Mouse (Mus musculus) mouse trophoblast stem cell (cell line): ENCODE measurements around the gene 3300002I08Rik.
"Not testable (repeated sequence)": the region's sequence is repeated elsewhere in the genome, so short reads cannot be mapped to it uniquely, and the experiment has no call there.

Experiments
- in situ Hi-C, 2 experiments: fragments of 300-500 bp; cut with MseI, MboI; formaldehyde crosslinking; loops; 2 replicates in 1 of 2; 3 replicates in 1 of 2; pipeline ENCODE4 v1.15.1; 2025

Gene 3300002I08Rik

GRCm38 (mm10) chr2:150362113-150362877 is at the start of gene 3300002I08Rik:
Gene 3300002I08Rik, minus strand, starts transcription at chr2:150362765.
- in situ Hi-C loops: not testable (repeated sequence)

GRCm38 (mm10) chr2:150412146-150412545 is 49.6 kb upstream of the 3300002I08Rik start:
- in situ Hi-C loops: not testable (repeated sequence)

GRCm38 (mm10) chr2:150390198-150390597 is 27.6 kb upstream of the 3300002I08Rik start:
- in situ Hi-C loops: no loop called here

GRCm38 (mm10) chr2:150385553-150386106 is 23.1 kb upstream of the 3300002I08Rik start:
- in situ Hi-C loops: not testable (repeated sequence)

- in situ Hi-C loops: no loop called here
Measured at GRCm38 (mm10) chr2:150362878-150363229, 289 bp upstream of the 3300002I08Rik start.

- in situ Hi-C loops: not testable (repeated sequence)
Measured at GRCm38 (mm10) chr2:150357136-150357535, 5.4 kb downstream of the 3300002I08Rik start.

- in situ Hi-C loops: no loop called here
Measured at GRCm38 (mm10) chr2:150323402-150323801, 39.2 kb downstream of the 3300002I08Rik start, which contains the start of gene Gm10130. Gene Gm10130, plus strand, starts transcription at chr2:150323702.

GRCm38 (mm10) chr2:150318973-150319372 is 43.6 kb downstream of the 3300002I08Rik start:
- in situ Hi-C loops: loop anchor here in 1 of 2 experiments (10.0 kb wide), 1 partner anchor 166 kb away; the partner anchor contains the start of gene Zfp345

- in situ Hi-C loops: loop anchor here in 1 of 2 experiments (10.0 kb wide), 1 partner anchor 169 kb away; the partner anchor contains the start of gene Zfp345
Measured at GRCm38 (mm10) chr2:150316140-150316539, 46.4 kb downstream of the 3300002I08Rik start.

GRCm38 (mm10) chr2:150310952-150311884 is 51.3 kb downstream of the 3300002I08Rik start:
- in situ Hi-C loops: loop anchor here in 1 of 2 experiments (10.0 kb wide), 1 partner anchor 174 kb away; the partner anchor contains the start of gene Zfp345

GRCm38 (mm10) chr2:150307183-150307773 is 55.3 kb downstream of the 3300002I08Rik start:
- in situ Hi-C loops: no loop called here

GRCm38 (mm10) chr2:150299096-150299495 is 63.5 kb downstream of the 3300002I08Rik start:
- in situ Hi-C loops: no loop called here

- in situ Hi-C loops: no loop called here
Measured at GRCm38 (mm10) chr2:150293669-150294068, 68.9 kb downstream of the 3300002I08Rik start.
